Mouse (Mus musculus) testis, adult 2 months (tissue): ENCODE measurements around the gene Hyal2.
A peak's percentile ranks its signal among the peaks of the same experiment; 100 is the strongest.

Source experiments
- CTCF ChIP-seq: fragments of 200-500 bp; IDR thresholded peaks from 2 replicates; pipeline ENCODE4 v1.5.1; 2012; ENCODE audit warnings: low read depth, mild to moderate bottlenecking, inconsistent platforms, low read length, moderate library complexity; ENCODE audit not compliant: control insufficient read depth, insufficient read depth, insufficient replicate concordance
- POLR2A ChIP-seq: fragments of 200-500 bp; IDR thresholded peaks from 2 replicates; pipeline ENCODE4 v1.6.1; 2012; ENCODE audit warnings: low read depth, mild to moderate bottlenecking, inconsistent platforms, low read length, moderate library complexity; ENCODE audit not compliant: control insufficient read depth

DNA sequence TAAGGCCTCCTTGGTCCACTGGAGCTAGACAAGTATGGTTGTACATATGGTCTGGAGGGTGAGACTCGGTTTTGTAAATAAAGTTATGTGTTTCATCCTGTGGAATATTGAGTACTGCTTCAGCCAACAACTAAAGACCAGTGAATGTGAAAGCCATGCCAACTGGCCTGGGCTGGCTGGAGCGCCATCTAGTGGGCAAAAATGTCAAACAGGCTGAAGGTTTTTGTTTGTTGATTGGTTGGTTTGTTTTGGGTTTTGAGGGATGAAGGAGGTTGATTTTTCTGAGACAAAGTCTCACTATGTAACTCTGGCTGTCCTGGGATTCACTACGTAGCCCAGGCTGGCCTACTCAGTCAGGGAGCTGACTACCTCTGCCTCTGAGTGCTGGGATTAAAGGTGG lies 22.1 kb upstream of the Hyal2 start:
- TF ChIP-seq CTCF (peak; percentile 79; the same call in 1 of the 2 replicates), POLR2A (no peak)
